Mouse (Mus musculus) heart, adult 2 months (tissue): ENCODE results near the gene Treml1.

Source experiments
- CTCF ChIP-seq: fragments of 200-600 bp; IDR thresholded peaks from 2 replicates; pipeline ENCODE4 v1.8.1; 2022; ENCODE audit warnings: antibody characterized with exemption, mild to moderate bottlenecking, moderate library complexity
- EP300 ChIP-seq: fragments of 200-500 bp; IDR thresholded peaks from 2 replicates; pipeline ENCODE4 v1.6.1; 2011; ENCODE audit warnings: low read depth, low read length, control low read depth; ENCODE audit not compliant: insufficient read depth

DNA sequence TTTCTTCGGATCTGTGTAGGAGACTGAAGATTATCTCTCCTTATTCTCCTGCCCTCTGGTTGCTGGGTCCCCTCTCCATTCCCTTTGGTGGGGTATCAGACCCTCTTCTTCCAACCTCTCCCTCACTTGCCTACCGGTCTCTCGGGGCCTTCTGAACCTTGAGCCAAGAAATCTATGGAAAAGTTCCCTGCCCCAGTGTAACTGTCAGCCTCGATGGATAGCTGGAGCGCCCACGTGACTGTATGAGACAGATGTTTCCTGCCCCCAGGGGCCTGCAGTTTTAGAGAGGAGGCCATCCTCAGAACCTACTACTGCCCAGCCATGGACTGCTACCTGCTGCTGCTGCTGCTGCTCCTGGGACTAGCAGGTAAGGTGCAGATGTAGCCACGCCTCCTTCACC is at the start of gene Treml1:
- TF ChIP-seq CTCF (no peak), EP300 (no peak)
